Mouse (Mus musculus): ENCODE data around the gene Fam83c. TPM values are rescaled to one million over a fixed set of nuclear protein-coding genes. Genes with fewer than 3 reads are reported as not detected.

Fam83c gene
- 0.07 and 0.09 TPM in 2 replicates for polyA plus RNA-seq (2015; fragmentation: Nextera tagmentation; extraction: Ambion mirVana)

DNA sequence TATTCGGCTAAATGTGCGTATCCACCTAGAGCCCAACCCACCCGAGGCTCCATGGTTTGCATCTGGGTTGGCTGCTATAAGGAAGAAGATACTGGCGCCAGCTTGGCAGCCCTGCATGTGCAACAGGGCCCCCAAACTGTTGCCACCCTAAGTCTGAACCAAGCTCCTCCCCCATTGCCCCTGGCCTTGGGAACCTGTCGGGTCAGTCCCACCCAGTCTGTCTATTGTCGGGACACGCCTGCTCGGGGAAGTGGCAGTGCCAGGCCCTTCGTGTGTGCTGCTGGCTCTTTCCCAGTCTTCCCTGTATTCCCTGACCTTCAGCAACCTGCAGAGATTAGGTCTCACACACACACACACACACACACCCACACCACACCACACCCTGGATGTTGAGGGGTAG, at the start of gene Fam83c:
Gene Fam83c (minus strand): TSS at position 123 of the 400 bp plus-strand sequence.
- no peak for ATAC-seq (ENCODE audit: insufficient read depth)
- no peak within 1 kb of the TSS for H3K4me2 ChIP-seq
- no peaks in the 10 kb centered on the region for H3K9me3 ChIP-seq (replicated peaks)
- no peak within 1 kb of the TSS for H3K27ac ChIP-seq (replicated peaks)
- H3K36me3 ChIP-seq (replicated peaks) = no peaks in the 10 kb centered on the region
- no peaks in the 10 kb centered on the region for H3K4me1 ChIP-seq (replicated peaks)
- WGBS (ENCODE audit: insufficient replicate concordance) = 53% methylated on average over 9 of the region's 9 CpGs
- H3K27me3 ChIP-seq = 0 out of 2 replicates have a peak, but pooled peaks cover 22% of the 10 kb centered on the region
- H3K9ac ChIP-seq = no peak within 1 kb of the TSS
- H3K4me3 ChIP-seq (replicated peaks) = no peak within 1 kb of the TSS

DNA sequence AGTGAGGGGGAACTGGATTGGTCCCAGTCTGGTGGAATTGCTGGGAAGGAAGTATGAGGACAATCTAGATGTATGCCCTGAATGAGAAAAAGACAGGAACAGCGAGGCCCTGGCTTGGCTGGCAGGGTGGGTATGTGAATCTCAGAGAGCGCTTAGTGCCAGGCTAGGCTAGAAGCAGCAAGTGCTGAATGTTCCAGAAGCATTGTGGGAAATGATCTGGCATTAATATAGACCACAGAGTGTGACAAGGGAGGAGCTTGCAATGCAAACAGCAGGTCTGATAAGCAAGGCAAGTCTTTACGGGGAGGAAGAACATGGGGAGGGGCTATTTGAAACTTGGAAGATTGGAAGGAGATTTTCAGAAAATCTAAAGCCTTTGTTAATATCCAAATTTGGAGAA, 47.4 kb upstream of the Fam83c start:
- H3K36me3 ChIP-seq (replicated peaks) = peaks cover 32% of the 10 kb centered on the region; the same call in 1 of the 2 replicates
- H3K27me3 ChIP-seq = no peaks in the 10 kb centered on the region
- ATAC-seq (ENCODE audit: insufficient read depth) = no peak
- no peak overlapping the region for H3K9ac ChIP-seq
- no peak overlapping the region for H3K4me3 ChIP-seq (replicated peaks)
- peaks cover 8% of the 10 kb centered on the region for H3K4me1 ChIP-seq (replicated peaks)
- no peak overlapping the region for H3K27ac ChIP-seq (replicated peaks)
- 52% methylated on average over 3 of the region's 3 CpGs for WGBS (ENCODE audit: insufficient replicate concordance)
- H3K9me3 ChIP-seq (replicated peaks) = no peaks in the 10 kb centered on the region
- no peak overlapping the region for H3K4me2 ChIP-seq

DNA sequence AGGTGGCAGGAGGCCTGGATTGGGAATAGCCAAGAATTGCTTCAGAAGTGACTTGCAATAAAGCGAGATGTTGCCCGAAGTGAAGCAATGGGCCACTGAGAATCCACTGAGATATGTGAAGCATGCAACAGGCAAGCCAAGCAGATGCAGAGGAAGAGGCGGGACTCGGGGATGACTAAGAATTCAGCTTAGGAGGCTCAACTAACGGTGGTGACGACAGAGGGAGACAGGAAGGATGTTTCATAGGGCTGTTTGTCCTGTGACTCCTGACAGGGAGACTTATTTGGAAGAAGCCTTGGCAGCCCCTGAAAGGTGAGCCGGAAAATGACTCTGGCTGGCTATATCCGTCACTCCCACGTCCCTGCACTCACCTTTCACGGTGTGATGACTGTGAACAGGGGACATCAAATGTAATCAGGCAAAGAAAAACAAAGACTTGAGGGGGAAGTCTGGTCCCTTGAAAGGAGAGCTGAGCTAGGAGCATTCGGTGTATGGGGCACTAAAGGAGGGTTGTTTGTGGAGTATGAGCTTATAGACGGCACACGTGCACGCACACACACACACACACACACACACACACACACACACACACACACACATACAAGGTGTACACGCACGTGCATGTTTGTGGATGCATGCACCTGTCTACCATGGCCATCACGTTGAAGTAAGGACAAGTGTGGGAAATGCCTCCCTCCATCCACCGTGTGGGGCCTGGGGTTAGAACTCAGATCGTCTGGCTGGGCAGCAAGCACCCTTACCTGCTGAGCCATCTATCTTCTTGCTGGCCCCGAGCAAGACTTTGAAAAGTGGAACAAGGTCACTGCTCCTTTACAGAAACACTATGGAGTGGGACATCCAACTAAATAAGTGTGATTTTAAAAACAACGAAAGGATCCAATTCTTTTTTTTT, 44.6 kb upstream of the Fam83c start:
- no peak overlapping the region for H3K4me3 ChIP-seq (replicated peaks)
- no peak for ATAC-seq (ENCODE audit: insufficient read depth)
- H3K36me3 ChIP-seq (replicated peaks) = peaks cover 44% of the 10 kb centered on the region; the same call in 1 of the 2 replicates
- no peak overlapping the region for H3K27ac ChIP-seq (replicated peaks)
- WGBS (ENCODE audit: insufficient replicate concordance) = 75% methylated on average over 21 of the region's 21 CpGs
- peaks cover 8% of the 10 kb centered on the region for H3K4me1 ChIP-seq (replicated peaks)
- H3K9me3 ChIP-seq (replicated peaks) = no peaks in the 10 kb centered on the region
- H3K27me3 ChIP-seq = no peaks in the 10 kb centered on the region
- no peak overlapping the region for H3K9ac ChIP-seq
- H3K4me2 ChIP-seq = no peak overlapping the region

DNA sequence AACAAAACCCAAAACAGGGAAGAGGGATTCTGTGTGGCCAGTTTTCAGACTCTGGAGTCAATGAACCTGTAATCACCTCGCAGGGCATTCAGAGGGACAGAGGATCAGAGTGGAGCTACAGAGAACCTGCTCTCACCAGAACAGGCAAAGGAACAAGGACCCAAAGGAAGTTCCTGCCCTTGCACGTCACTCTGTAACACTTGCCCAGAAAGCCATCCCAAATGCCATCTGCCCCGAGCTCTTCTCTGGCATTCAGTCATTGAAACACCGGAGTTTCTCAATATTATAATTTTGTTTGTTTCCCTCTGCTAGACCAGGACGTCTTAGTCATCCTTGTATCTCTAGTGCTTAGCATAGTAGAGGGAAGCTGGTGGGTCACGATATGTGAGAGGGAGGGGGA, 39.0 kb upstream of the Fam83c start:
- H3K27ac ChIP-seq (replicated peaks) = no peak overlapping the region
- no peak overlapping the region for H3K4me3 ChIP-seq (replicated peaks)
- H3K36me3 ChIP-seq (replicated peaks) = peaks cover 27% of the 10 kb centered on the region
- WGBS (ENCODE audit: insufficient replicate concordance) = 68% methylated on average over 6 of the region's 6 CpGs
- no peak overlapping the region for H3K9ac ChIP-seq
- no peaks in the 10 kb centered on the region for H3K27me3 ChIP-seq
- H3K9me3 ChIP-seq (replicated peaks) = no peaks in the 10 kb centered on the region
- no peak for ATAC-seq (ENCODE audit: insufficient read depth)
- H3K4me1 ChIP-seq (replicated peaks) = no peaks in the 10 kb centered on the region
- no peak overlapping the region for H3K4me2 ChIP-seq

DNA sequence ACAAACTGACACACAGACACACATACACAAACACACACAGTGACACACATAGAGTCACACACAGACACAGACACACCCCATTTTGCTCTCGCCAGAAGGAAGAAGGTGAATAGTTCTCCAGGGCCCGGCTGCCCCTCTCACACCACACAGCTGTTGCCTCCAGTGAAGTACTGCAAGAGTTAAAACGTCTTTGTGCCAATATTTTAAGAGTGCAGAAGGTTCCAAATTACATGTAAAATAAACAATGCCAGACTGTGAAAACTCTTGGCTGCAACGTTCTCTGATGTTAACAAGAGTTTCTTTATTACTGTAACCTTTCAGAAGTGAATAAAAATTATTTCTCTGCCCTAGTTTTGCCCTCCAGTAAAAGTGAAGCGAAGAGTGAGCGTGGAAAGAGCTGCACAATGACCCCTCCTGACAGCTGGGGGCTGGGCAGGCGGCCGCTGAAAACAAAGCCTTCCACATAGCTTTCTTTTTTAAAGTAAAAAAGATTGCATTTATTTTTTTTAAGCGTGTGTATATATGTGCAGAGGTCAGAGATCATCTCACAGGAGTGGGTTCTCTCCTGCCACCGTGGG, 38.4 kb upstream of the Fam83c start:
- no peaks in the 10 kb centered on the region for H3K9me3 ChIP-seq (replicated peaks)
- H3K4me2 ChIP-seq = no peak overlapping the region
- H3K9ac ChIP-seq = no peak overlapping the region
- H3K27ac ChIP-seq (replicated peaks) = no peak overlapping the region
- no peaks in the 10 kb centered on the region for H3K4me1 ChIP-seq (replicated peaks)
- 72% methylated on average over 10 of the region's 10 CpGs for WGBS (ENCODE audit: insufficient replicate concordance)
- no peak overlapping the region for H3K4me3 ChIP-seq (replicated peaks)
- H3K27me3 ChIP-seq = no peaks in the 10 kb centered on the region
- ATAC-seq (ENCODE audit: insufficient read depth) = no peak
- H3K36me3 ChIP-seq (replicated peaks) = peaks cover 31% of the 10 kb centered on the region

DNA sequence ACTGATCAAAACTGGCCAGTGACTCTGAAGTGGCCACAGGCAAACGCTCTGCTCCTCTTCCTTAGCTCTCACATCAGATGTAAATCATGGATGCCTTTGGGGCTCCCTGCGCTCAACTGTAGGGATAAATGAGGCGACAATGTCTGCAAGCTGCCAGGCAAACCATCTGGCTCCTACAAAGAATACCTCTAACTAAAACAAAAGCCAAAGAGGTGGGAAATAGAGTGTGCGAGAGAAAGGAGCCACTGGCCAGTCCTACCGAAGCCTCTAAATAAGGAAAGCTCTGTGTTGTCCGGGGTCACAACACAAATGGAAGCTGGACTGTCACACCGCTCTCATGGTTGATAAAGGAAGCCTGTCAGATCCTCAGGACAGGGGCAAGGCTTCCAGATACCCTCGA, 37.8 kb upstream of the Fam83c start:
- WGBS (ENCODE audit: insufficient replicate concordance) = 77% methylated on average over 8 of the region's 8 CpGs
- Histone ChIP-seq H3K4me1 (replicated peaks) (no peaks in the 10 kb centered on the region), H3K36me3 (replicated peaks) (peaks cover 36% of the 10 kb centered on the region), H3K27me3 (no peaks in the 10 kb centered on the region), H3K27ac (replicated peaks) (no peak overlapping the region), H3K4me2 (no peak overlapping the region), H3K9ac (no peak overlapping the region), H3K4me3 (replicated peaks) (no peak overlapping the region), H3K9me3 (replicated peaks) (no peaks in the 10 kb centered on the region)
- ATAC-seq (ENCODE audit: insufficient read depth) = no peak

DNA sequence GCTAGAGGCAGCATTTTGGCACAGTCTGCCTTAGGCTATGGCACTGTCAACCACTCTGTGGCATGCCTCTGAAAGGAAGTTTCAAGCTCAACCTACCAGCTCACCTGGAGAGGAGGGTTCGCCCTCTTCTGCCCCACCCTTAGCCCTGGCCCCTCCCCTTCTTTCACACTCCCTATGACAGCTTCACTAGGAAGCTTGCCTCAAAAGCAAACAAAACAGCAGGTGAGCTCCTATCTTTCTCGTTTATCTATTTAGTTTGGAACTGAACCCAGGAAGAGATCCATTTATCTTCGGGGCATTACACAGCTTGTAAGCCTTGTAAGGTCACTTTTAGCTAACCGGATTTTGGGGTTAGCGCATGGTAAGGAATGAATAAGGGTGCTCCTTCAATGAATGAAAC, 35.1 kb upstream of the Fam83c start:
- ATAC-seq (ENCODE audit: insufficient read depth) = no peak
- H3K27ac ChIP-seq (replicated peaks) = no peak overlapping the region

DNA sequence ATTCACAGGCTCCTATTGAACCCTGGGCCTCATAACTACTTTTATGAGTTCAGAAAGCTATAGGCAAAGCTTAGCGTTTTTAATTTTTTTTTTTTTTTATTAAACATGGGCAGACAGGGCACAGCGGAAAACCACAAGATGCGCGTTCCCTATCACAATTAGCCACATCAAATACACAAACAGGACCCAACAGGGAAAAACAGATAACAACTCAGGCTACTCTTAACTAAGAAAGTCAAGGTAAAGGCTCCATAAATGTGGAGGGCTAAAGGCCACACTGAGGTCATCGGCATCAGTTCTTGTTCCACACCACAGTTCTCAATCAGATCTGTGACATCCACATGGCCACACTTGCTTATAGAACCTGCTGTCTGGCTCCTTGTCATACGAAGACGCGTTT, 33.7 kb upstream of the Fam83c start:
- peaks cover 20% of the 10 kb centered on the region for H3K36me3 ChIP-seq (replicated peaks)
- H3K9ac ChIP-seq = no peak overlapping the region
- H3K27ac ChIP-seq (replicated peaks) = no peak overlapping the region
- no peaks in the 10 kb centered on the region for H3K27me3 ChIP-seq
- no peak for ATAC-seq (ENCODE audit: insufficient read depth)
- no peak overlapping the region for H3K4me2 ChIP-seq
- no peaks in the 10 kb centered on the region for H3K9me3 ChIP-seq (replicated peaks)
- no peaks in the 10 kb centered on the region for H3K4me1 ChIP-seq (replicated peaks)
- no peak overlapping the region for H3K4me3 ChIP-seq (replicated peaks)
- 70% methylated on average over 8 of the region's 8 CpGs for WGBS (ENCODE audit: insufficient replicate concordance)

More for the DNA sequence above, 35.1 kb upstream of the Fam83c start:
- Histone ChIP-seq H3K4me1 (replicated peaks) (no peaks in the 10 kb centered on the region), H3K9ac (no peak overlapping the region), H3K4me3 (replicated peaks) (no peak overlapping the region), H3K27me3 (no peaks in the 10 kb centered on the region), H3K36me3 (replicated peaks) (peaks cover 20% of the 10 kb centered on the region), H3K9me3 (replicated peaks) (no peaks in the 10 kb centered on the region), H3K4me2 (no peak overlapping the region)
- 74% methylated on average over 5 of the region's 5 CpGs for WGBS (ENCODE audit: insufficient replicate concordance)

DNA sequence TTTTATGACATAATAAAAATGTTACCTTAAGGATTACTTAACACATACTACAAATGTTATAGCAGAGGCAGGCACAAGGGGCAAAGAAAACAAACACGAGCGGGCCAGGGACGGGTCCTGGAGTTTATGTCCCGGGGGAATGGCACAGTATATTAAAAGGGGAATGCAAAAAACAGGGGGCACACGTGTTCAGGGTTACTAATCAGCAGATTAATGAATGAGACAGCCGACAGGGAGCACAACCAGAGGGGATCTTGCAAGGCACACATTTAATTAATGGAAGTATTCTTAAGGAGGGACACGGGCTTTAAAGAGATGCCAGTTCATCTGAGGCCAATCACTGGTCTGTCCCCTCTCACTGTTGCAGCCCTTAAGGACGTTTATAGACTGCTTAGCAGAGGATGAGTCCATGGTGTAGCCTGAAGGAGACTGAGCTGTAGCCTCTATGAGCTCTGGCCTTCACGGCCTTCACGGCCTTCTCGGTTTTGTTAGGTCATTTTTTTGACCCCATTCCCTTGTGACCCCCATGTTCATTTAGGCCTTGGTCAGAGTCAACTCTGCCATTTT, 28.7 kb upstream of the Fam83c start:
- Histone ChIP-seq H3K4me3 (replicated peaks) (no peak overlapping the region), H3K36me3 (replicated peaks) (peaks cover 16% of the 10 kb centered on the region; the same call in 1 of the 2 replicates), H3K9me3 (replicated peaks) (no peaks in the 10 kb centered on the region), H3K27ac (replicated peaks) (no peak overlapping the region), H3K4me1 (replicated peaks) (no peaks in the 10 kb centered on the region), H3K4me2 (no peak overlapping the region), H3K9ac (no peak overlapping the region), H3K27me3 (no peaks in the 10 kb centered on the region)
- ATAC-seq (ENCODE audit: insufficient read depth) = no peak
- WGBS (ENCODE audit: insufficient replicate concordance) = 72% methylated on average over 11 of the region's 11 CpGs

DNA sequence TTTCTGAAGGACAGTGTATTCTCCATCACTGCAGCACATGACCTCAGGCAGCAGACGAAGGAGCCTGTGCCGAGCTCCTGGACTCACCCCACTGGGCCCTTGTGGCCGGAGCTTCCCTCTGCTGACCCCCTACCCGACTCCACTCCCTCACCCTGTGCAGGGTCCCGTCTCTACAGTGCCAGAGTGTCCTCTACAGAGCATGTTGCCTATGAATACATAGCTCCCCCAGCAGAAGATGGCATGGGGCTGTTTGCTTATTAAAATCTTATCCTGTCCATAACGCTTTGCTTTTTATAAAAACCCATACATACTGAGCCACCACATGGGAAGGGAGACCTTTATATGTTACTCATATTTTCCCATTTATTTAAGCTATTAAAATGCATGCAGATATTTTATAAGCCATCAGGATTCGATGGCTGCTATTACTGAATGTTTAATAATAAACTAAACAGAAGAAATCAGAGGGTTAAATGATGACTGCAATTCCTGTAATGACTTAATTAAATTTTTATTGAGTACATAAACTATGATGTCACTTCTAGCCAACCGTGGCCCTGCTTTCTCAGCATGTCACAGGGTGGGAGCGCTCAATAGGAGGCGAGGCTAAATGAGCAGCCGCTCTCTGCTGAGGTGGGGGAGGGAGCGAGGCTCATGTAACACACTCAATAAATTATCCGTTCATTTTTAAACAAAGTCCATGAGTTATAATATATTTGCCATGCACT, 28.1 kb upstream of the Fam83c start:
- Histone ChIP-seq H3K27me3 (no peaks in the 10 kb centered on the region), H3K4me3 (replicated peaks) (no peak overlapping the region), H3K4me1 (replicated peaks) (no peaks in the 10 kb centered on the region), H3K36me3 (replicated peaks) (peaks cover 13% of the 10 kb centered on the region), H3K27ac (replicated peaks) (no peak overlapping the region), H3K9me3 (replicated peaks) (no peaks in the 10 kb centered on the region), H3K9ac (no peak overlapping the region), H3K4me2 (no peak overlapping the region)
- no peak for ATAC-seq (ENCODE audit: insufficient read depth)
- 80% methylated on average over 13 of the region's 13 CpGs for WGBS (ENCODE audit: insufficient replicate concordance)

DNA sequence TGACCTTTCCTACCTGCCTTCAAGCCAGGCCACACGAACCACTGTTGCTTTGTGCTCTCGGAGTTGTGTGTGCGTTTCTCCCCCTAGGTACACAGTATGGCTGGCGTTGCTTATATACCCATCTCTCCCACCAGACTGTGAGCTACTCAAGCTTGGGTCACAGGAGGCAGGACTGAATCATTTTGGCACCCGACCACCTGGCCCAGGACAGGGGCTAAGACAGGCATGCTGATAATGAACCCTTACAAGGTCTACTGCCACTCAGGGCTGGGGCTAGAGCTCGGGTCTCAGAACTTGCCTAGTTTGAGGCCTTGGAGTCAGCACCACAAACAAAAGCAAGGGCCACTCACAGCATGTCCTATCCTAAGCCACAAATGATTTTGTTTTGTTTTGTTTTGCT, 26.9 kb upstream of the Fam83c start:
- H3K9ac ChIP-seq = no peak overlapping the region
- H3K4me1 ChIP-seq (replicated peaks) = no peaks in the 10 kb centered on the region
- ATAC-seq (ENCODE audit: insufficient read depth) = no peak
- H3K36me3 ChIP-seq (replicated peaks) = peaks cover 14% of the 10 kb centered on the region
- no peak overlapping the region for H3K4me2 ChIP-seq
- no peak overlapping the region for H3K4me3 ChIP-seq (replicated peaks)
- no peaks in the 10 kb centered on the region for H3K27me3 ChIP-seq
- H3K9me3 ChIP-seq (replicated peaks) = no peaks in the 10 kb centered on the region
- 80% methylated on average over 6 of the region's 6 CpGs for WGBS (ENCODE audit: insufficient replicate concordance)
- H3K27ac ChIP-seq (replicated peaks) = no peak overlapping the region
